Mouse (Mus musculus) mesoderm, embryonic 11.5 days (tissue): ENCODE measurements around the gene Sirt3.
A peak's percentile ranks its signal among the peaks of the same experiment; 100 is the strongest.

ENCODE experiments used
- DNase-seq: peaks from one replicate; pipeline ENCODE4 v3.0.0-alpha.2; 2012; ENCODE audit warnings: low read depth, low spot score

Gene Sirt3

GRCm38 (mm10) chr7:140881696-140882468 lies at the start of gene Sirt3, which contains the start of gene Psmd13:
TSS of gene Sirt3 (minus strand) at chr7:140882309.
TSS of gene Psmd13 (plus strand) at chr7:140881968.
- peak; percentile 95 for DNase-seq

DNA sequence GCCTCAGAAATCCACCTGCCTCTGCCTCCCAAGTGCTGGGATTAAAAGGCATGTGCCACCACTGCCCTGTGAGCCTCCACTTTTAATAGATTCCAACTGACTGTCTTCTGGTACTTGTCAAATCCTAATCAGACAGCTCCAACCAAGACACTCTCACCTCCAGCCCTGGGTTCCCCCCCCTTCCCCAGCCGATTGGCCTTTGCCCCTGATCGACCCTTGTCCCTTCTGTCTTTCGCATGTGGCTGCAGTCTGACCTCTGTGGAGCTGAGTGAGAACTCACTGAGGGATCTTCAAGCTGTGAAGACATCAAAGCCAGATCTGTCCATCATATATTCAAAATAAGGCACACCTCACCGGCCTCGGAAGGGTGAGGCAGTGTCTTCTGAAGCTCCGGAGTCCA lies 45.1 kb upstream of the Sirt3 start:
- DNase-seq: no peak

DNA sequence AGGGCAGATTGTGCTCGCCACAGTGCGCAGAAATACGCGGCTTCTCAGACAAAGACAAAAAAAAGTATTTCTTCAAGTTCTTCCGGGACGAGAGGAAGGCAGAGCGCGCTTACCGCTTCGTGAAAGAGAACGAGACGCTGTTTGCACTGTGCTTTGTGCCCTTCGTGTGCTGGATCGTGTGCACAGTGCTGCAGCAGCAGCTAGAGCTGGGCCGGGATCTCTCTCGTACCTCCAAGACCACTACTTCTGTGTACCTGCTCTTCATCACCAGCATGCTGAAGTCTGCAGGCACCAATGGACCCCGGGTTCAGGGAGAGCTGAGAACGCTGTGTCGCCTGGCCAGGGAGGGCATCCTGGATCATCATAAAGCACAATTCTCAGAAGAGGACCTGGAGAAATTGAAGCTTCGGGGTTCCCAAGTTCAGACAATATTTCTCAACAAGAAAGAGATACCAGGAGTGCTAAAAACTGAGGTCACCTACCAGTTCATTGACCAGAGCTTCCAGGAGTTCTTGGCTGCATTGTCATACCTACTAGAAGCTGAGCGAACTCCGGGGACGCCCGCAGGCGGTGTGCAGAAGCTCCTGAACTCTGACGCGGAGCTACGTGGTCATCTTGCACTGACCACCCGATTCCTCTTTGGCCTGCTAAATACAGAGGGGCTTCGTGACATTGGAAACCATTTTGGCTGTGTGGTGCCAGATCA lies 41.1 kb upstream of the Sirt3 start:
- no peak for DNase-seq

- DNase-seq: peak; percentile 35
Measured at GRCm38 (mm10) chr7:140922398-140923069, 40.4 kb upstream of the Sirt3 start.

GRCm38 (mm10) chr7:140921225-140921975 lies 39.3 kb upstream of the Sirt3 start:
- DNase-seq: no peak

DNA sequence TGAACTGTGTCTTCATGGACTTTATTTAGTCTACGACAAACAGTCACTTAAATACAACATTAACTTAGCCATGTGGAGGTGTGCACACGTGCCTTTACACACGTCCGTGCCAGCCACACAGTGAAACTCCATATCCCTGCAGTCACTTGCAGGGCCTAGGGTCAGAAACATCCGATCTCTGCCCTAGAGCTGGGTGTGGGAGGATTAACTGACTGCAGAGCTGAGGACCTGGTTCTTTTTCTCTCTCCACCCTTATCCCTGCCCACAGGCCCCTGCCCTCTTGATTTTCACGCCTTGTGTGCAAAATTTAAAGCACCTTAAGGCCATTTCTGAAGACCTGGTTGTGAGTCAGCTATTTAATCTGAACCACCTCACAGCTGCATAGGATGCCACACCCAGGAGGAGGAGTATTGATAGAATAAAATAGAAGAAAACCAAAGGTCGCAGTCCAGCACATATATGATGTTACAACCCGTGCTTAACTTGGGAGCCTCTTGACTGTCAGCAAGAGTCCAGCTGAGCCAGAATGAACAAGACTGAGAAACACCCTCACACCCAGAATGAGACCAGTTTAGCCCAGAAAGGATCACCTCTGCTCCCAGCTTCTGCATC lies 38.4 kb upstream of the Sirt3 start, which contains the start of gene Nlrp6:
TSS of gene Nlrp6 (plus strand) at position 485 of the 612 bp plus-strand sequence.
- DNase-seq: no peak

DNA sequence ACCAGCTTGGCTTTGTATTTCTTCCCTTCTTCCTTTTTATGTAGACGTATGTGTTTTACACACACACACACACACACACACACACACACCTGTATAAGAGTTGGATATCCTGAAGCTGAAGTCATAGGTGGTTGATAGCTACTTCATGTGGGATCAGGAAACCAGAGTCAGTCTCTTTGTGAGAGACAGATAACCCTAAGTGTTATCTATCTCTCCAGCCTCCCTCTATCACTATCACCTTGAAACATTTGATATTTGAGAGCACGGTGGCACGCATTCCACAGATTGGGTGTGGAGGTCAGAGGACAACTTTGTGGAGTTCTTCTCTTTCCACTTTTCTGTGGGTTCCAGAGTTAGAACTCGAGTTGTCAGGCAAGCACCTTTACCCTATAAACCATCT lies 37.8 kb upstream of the Sirt3 start:
- DNase-seq: no peak

DNA sequence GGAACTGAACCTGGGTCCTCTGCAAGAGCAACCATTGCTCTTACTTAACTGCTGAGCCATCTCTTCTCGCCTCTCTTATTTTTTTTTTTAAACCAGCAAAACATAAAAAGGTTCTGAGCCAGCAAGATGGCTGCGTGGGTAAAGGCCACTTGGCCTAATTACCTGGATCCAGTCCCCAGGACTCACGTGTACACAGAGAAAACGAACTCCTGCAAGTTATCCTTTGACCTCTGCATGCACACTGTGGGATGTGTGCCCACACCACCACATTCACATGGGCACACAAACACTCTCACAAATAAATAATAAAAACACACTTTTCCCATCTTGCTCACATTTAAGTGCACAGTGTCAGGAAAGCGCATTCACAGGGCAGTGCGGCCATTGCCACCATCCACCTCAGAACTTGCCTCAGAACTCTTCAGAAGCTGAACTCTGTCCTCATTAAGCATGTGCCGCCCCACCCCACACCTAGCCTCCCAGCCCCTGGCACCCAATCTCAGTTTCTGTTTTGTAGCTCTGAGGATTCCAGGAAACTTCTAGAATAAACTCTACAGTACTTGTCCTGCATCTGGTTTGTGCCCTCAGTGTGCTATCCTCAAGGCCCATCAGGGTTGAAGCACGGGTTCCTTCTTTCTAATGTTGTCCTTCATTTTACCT lies 32.1 kb upstream of the Sirt3 start:
- no peak for DNase-seq

DNA sequence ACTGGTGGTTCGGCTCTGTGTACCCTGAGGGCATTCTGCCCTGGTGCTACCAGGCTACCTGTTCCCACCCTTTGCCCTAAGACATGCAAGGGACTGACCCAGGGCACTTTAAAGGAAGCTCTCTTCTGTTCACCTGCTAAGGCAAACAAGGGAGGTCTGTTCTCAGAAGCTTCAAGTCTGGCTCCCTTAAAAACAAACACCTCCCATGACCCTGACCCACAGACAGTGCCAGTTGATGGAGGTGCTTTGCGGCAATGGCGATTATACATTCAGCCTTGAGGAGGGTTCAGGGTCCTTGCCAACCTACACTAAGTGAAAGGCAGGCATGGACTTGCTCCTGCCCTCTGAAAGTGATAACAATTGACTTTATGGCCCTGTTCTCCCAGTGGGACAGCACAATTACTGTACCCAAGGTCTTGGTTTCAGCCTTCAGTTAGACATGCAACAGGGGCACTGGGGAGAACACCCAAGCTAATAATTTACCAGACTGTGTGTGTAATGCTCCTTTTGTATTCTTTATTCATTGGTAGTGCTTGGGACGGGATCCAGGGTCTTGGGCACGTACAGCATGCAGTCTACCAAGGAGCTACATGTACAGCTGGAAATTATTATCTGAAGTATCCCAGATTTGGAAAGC lies 30.9 kb upstream of the Sirt3 start:
- DNase-seq: no peak

DNA sequence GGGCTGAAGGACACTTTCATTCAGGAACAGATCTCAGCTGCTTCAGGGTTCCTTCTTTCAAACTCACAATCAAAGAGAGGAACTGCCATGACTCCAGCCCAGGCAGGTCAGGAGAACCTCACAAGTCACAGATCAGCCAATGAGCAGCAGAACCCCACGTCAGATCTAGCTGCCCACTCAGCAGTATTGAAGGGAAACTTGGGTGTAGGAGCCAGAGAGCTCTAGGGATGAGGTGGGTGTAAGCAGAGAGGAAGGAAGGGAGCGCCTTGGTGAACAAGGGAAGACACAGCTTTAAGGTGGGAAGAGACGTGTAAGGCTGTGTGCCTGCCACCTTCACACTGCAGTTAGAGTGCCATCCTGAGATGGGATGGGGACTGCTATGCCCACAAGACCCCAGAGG lies 30.2 kb upstream of the Sirt3 start:
- no peak for DNase-seq

DNA sequence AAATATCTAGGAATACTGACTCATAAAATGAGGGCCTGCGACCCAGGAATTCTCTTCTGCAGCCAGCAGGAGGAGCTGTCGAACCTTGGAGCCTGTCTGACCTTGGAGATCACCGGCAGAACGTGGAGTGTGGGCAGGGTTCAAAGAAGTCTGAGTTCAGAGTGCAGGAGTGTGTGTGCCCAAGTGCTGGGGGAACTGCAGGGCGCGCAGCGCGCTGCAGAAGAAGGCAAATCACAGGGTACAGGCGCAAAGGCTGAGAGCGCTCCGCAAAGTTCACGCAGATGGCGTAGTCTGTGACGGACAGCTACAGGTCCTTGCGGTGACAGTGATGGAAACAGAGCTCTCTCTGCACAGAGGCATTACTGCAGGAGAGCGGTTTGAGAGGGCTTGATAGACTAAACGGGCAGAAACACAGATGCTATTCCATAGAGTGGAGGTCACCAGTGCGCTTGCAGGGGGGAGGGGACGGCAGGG lies 26.6 kb upstream of the Sirt3 start:
- DNase-seq: peak; percentile 90

- DNase-seq: no peak
Measured at GRCm38 (mm10) chr7:140908181-140908580, 26.1 kb upstream of the Sirt3 start.

GRCm38 (mm10) chr7:140907697-140908096 lies 25.6 kb upstream of the Sirt3 start:
- no peak for DNase-seq

DNA sequence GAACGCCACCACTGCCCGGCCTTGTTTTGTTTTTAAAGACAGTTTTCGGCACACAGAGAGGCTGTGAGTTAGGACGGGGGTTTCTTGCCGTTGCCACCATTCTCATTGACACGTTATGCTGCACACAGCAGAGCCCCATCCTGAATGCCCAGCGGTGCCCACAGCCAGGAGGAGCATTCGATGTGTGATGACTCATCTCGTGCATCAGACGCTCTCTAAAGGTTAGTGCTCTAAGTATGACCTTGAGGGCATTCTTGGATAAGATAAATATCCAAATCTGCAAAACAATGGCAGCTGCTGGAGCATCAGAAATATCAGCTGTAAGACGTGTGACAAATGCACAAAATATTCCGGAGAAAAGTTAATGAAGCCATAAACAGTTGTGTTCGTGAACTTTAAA lies 25.0 kb upstream of the Sirt3 start:
- no peak for DNase-seq

DNA sequence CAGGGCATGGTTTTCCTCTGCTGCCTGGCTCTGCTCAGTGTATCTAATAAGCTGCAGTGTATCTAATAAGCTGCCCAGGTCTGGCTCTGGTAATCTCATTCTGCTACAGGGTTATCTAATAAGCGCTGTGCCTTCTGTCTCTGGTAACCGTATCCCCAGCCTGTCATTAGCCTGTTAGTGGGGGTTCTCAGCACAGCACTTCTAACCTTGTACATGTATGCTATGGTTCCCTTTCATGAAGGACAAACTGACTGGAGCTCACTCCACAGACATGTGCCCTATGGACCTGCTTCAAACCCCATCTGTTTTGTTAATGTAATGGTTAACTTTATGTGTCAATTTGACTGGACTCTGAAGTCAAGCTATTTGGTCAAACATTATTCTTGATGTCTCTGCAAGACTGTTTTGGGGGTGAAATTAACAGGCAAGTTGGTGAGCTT lies 23.6 kb upstream of the Sirt3 start:
- DNase-seq: no peak

DNA sequence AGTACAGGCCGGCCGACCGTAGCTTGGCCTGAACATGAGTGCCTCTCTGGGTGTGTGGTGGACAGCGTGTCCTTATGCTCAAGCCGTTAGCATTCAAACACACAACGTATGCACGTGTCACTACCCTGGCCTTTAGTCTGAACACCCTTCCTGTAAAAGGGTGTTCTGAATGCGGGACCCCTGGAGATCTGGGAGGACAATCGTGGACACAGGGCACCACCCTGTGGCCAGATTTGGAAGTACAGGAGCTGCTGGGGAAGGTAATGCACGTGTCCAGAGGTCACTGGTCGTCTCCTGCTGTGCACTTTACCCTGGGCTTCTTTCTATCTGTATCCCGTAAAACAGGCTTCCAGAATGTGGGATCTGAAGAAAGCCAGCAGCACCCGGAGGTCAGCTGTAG lies 21.1 kb upstream of the Sirt3 start:
- DNase-seq: peak; percentile 85

DNA sequence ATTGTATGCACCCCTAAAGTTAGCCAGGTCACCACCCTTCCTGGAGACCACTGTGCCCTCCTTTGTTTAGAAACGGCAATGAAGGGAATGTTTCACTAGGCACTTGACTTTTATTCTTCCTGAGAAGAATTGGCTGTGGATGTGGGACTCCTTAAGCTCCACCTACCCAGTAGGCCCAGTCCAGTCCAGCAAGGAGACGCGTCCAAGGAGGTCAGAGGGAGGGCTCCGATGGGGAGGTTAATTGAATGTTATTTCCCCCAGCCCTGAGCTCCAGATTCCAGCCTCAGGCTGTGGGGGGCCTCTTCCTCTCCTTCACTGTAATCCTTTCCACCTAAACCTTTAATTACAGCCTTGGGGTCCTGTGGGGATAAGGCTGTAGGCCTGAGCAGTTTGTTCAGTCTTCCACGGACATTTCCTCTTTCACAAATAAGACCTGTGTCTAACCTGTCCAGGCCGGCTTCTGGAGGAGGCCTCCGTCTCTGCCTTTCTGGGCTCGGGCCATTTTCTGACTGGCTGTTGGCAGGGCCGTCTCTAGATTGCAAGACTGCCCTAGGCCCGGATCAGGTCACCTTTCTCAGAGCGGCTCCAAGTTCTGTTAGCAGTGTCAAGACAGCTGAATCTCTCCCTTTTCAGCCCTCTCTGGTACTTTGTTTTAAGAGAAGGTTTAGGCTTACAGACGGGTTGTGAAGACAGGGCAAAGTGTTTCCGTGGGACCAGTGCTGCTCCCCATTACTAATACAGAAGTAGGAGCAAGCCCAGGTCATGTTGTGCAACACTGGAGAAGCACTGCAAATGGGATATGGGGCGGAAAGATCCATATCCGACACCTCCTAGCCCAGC lies 20.1 kb upstream of the Sirt3 start:
- DNase-seq: no peak

DNA sequence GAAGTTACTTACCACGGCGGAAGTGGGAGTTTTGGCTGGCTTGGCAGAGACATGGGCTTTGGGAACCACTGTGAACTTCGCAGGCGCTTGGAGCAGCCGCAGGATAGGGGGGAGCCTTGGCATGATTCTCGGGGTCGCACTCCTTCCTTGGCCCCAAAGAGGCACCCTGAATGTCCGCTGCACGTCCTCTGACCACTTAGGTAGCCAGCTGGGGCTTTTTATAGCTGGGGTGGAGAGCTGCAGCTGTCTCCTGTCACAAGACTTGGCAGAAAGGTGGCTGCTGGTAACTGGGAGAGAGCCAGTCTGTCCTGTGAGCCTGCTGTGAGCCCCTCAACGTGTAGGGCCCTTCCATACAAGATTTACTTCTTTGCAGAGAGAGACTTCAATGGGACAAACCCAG lies 18.1 kb upstream of the Sirt3 start, which contains the start of gene Cox8b:
TSS of gene Cox8b (minus strand) at position 227 of the 400 bp plus-strand sequence.
- no peak for DNase-seq

DNA sequence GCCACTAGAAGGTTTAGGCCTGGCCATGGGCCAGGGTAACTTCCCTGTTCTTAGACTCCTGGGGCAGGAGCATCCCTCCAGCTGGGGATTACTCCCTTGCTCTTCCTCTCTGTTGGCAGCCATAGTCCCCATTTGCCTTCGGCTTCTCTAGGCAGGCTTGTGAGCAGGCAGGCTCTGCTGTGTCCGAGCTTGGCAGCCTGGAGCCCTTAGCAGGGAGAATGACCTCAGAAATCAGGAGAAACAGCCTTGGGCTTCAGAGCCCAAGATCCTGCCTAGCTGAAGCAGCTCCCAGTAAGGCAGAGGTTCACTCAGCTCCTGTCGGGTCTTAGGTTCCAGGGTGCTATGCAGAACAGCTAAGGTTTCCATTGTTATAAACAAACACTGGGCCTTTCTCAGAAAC lies 17.0 kb upstream of the Sirt3 start:
- DNase-seq: no peak
